Mouse (Mus musculus): Measurements from ENCODE around the gene Vangl1. TPM values are rescaled to one million over a fixed set of nuclear protein-coding genes. Genes with fewer than 3 reads are reported as not detected.

The Vangl1 gene
- polyA plus RNA-seq, 1 experiment = 4.5 TPM

DNA sequence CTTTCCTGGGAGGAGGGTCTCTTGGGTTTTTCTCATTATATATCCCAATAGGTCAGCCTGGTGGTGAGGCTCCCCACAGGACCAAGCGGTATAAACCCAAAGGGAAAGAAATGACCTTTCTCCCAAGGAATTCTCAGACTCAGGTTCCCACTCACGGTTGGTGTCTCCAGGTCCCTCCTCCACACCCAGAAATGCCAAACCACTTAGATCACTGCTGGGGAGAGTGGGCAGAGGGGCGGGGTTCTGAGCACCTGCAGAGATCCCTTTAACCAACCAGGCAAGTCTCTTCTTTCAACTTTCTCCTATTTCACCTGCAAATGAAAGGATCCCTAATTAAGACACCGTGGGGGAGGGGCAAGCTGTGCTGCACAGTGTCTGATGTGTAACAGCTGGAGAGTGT is 51.6 kb downstream of the Vangl1 start:
- Histone ChIP-seq H3K4me3 (ENCODE audit: insufficient read depth, low read length) (no peak overlapping the region), H3K4me1 (ENCODE audit: control insufficient read depth, insufficient read depth, low read length) (no peaks in the 10 kb centered on the region), H3K27ac (ENCODE audit: insufficient read depth, low read length) (no peak overlapping the region)
- TF ChIP-seq POLR2A (IDR thresholded peaks at IDR 0.05; ENCODE audit: extremely low read depth, insufficient read depth, low read length) = no peak
- no peak for TF ChIP-seq CTCF (IDR thresholded peaks at IDR 0.05; ENCODE audit: extremely low read depth, insufficient read depth, low read length)

DNA sequence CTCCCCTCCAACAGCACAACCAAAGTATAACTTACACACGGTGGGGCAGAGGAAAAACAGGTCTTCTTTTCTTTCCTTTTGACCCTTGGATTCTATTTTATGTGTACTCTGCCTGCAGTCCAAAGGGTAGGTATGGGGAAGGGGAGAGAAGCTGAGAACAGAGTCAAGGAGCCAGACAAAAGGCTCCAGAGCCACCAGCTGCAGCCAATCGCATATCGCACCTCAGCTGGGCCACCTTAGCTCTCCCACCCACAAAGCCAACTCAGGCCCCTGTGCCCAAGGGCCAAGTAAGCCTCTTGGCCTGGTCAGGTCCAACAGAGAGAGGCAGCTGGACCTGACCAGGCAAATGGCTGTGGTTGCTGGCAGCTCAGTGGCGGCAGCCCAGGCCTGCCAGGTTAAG is 52.0 kb downstream of the Vangl1 start:
- TF ChIP-seq CTCF (IDR thresholded peaks at IDR 0.05; ENCODE audit: extremely low read depth, insufficient read depth, low read length) (no peak), POLR2A (IDR thresholded peaks at IDR 0.05; ENCODE audit: extremely low read depth, insufficient read depth, low read length) (no peak)

DNA sequence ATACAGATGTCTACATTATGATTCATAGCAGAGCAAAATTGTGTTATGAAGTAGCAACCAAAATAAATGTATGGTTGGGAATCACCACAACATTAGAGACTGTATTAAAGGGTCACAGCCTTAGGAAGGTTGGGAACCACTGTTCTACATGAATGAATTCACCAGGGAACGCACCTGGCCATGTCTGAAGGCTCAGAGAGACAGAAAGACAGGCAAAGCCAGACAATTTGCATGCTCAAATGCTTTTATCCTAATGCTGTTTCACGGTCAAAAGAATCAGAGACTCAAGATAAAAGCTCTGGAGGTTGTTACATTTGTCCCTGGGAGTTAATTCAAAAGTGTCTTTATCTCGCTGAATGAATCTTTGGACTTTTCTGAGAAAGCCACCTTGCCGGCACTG is 52.6 kb downstream of the Vangl1 start:
- Histone ChIP-seq H3K4me3 (ENCODE audit: insufficient read depth, low read length) (no peak overlapping the region), H3K4me1 (ENCODE audit: control insufficient read depth, insufficient read depth, low read length) (no peaks in the 10 kb centered on the region), H3K27ac (ENCODE audit: insufficient read depth, low read length) (no peak overlapping the region)
- TF ChIP-seq POLR2A (IDR thresholded peaks at IDR 0.05; ENCODE audit: extremely low read depth, insufficient read depth, low read length) (no peak), CTCF (IDR thresholded peaks at IDR 0.05; ENCODE audit: extremely low read depth, insufficient read depth, low read length) (no peak)

More for the DNA sequence above, 52.0 kb downstream of the Vangl1 start:
- Histone ChIP-seq H3K4me3 (ENCODE audit: insufficient read depth, low read length) (no peak overlapping the region), H3K27ac (ENCODE audit: insufficient read depth, low read length) (no peak overlapping the region), H3K4me1 (ENCODE audit: control insufficient read depth, insufficient read depth, low read length) (no peaks in the 10 kb centered on the region)

DNA sequence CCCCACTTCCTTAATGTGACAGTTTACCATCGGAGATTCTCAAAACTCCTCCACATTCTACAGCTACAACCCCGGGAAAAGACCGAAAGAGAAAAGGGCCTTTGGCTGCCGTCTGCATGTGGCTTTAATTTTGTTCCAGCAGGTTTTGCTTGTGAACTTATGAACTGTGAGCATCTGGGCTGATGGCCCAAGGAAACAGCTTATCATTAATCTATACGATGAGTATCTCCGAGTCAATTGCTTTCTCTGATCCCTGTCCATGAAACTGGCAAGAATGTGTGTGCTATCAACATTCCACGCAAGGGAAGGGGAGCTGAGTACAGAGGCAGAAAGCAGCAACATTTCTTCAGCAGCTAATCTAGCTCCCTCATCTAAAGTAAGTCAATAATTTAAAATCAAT is 54.6 kb downstream of the Vangl1 start:
- no peak for TF ChIP-seq POLR2A (IDR thresholded peaks at IDR 0.05; ENCODE audit: extremely low read depth, insufficient read depth, low read length)
- no peak for TF ChIP-seq CTCF (IDR thresholded peaks at IDR 0.05; ENCODE audit: extremely low read depth, insufficient read depth, low read length)
- H3K27ac ChIP-seq (ENCODE audit: insufficient read depth, low read length) = no peak overlapping the region
- no peak overlapping the region for H3K4me3 ChIP-seq (ENCODE audit: insufficient read depth, low read length)
- peaks cover 2% of the 10 kb centered on the region; the same call in 1 of the 2 replicates for H3K4me1 ChIP-seq (ENCODE audit: control insufficient read depth, insufficient read depth, low read length)

DNA sequence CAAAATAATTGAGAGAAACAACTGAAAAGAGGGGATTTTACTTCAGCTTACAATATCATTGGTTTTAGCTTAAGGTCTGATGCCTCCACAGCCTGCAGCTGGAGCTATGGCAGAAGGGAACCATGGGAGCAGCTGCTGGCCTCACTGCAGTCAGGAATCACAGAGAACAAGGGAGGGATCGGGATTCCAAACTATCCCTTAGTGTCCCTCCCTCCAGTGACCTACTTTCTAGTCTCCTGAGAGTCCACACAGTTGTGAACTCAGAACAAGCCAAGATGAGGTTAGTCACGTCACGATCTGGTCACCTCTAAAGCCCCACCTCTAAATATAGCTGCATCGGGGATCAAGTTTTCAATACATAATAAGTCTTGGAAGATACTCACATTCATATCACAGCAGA is 57.3 kb downstream of the Vangl1 start:
- H3K4me3 ChIP-seq (ENCODE audit: insufficient read depth, low read length) = no peak overlapping the region
- TF ChIP-seq CTCF (IDR thresholded peaks at IDR 0.05; ENCODE audit: extremely low read depth, insufficient read depth, low read length) (no peak), POLR2A (IDR thresholded peaks at IDR 0.05; ENCODE audit: extremely low read depth, insufficient read depth, low read length) (no peak)
- H3K27ac ChIP-seq (ENCODE audit: insufficient read depth, low read length) = no peak overlapping the region
- H3K4me1 ChIP-seq (ENCODE audit: control insufficient read depth, insufficient read depth, low read length) = peaks cover 2% of the 10 kb centered on the region; the same call in 1 of the 2 replicates

DNA sequence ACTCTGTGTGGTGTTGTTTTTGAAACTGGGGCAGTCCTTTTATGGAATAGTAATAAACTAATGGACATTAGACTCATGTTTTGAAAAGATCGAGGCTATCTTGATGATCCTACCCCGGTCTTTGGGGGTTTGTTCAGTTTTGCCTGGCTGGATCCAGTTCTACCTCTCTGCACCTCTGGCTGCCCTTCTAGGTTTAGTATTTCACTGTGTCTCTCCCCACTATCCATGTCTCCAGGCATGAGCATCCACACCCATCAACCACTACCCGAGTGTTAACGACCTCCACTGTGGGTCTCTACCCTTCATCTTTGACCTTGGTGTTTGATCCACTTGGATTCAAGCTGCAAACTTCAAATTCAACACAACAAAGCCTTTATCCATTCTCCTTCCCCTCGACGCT is 58.1 kb downstream of the Vangl1 start:
- no peak overlapping the region for H3K4me3 ChIP-seq (ENCODE audit: insufficient read depth, low read length)
- H3K27ac ChIP-seq (ENCODE audit: insufficient read depth, low read length) = no peak overlapping the region
- TF ChIP-seq CTCF (IDR thresholded peaks at IDR 0.05; ENCODE audit: extremely low read depth, insufficient read depth, low read length) (no peak), POLR2A (IDR thresholded peaks at IDR 0.05; ENCODE audit: extremely low read depth, insufficient read depth, low read length) (no peak)
- H3K4me1 ChIP-seq (ENCODE audit: control insufficient read depth, insufficient read depth, low read length) = peaks cover 2% of the 10 kb centered on the region; the same call in 1 of the 2 replicates

DNA sequence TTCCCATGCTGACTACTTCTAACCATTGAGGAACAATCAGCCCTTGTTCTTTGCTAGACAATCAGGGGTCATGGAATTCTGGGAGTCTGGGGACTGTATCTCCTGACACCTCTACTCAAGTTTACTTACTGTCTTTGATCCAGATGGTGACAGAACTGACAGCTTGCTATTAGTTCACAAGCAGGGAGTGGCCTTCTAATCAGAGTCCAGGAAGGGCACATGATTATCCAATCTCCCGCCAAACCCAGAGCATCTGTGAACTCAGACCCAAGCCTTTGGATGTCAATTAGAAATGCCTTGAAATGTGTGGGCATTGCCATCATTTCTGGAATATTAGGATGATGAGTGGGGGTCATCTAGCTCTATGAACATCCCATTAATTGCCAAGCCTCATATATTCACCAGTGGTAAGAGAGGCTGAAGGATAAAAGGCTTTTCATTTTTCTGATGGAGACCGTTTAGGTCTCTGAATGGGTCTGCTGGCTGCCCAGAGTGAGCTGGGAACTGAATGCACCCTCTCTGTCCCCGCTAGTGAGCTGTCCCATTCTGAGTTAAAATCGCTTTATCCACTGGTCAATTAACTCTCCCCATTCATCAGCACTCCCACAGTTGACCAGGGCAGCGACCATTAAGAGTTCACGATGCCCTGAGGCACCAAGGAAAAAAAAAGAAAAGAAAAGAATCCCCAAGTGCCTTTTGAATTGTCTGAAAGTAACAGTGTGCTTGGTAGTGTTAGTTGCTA is 58.7 kb downstream of the Vangl1 start:
- Histone ChIP-seq H3K4me1 (ENCODE audit: control insufficient read depth, insufficient read depth, low read length) (peaks cover 2% of the 10 kb centered on the region; the same call in 1 of the 2 replicates), H3K4me3 (ENCODE audit: insufficient read depth, low read length) (no peak overlapping the region), H3K27ac (ENCODE audit: insufficient read depth, low read length) (no peak overlapping the region)
- TF ChIP-seq POLR2A (IDR thresholded peaks at IDR 0.05; ENCODE audit: extremely low read depth, insufficient read depth, low read length) (no peak), CTCF (IDR thresholded peaks at IDR 0.05; ENCODE audit: extremely low read depth, insufficient read depth, low read length) (no peak)

DNA sequence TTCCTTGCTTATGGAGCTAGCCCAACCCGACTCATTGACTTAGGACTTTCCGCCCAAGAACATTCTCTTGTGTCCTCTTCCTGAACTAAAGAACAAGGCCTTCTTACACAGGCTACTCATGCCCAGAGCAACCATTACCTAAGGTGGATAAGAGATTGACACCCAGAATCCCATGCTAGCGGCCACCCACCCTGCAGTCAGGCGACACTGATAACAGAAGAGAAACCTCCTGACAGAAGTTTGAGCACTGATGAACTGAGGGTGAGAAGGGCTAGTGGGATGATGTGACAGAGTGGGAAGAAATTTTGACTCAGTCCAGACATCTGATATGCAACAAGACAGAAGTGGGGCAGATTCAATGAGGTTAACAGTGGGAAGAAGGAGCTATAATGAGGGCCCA is 60.1 kb downstream of the Vangl1 start:
- no peak overlapping the region for H3K4me3 ChIP-seq (ENCODE audit: insufficient read depth, low read length)
- TF ChIP-seq POLR2A (IDR thresholded peaks at IDR 0.05; ENCODE audit: extremely low read depth, insufficient read depth, low read length) (no peak), CTCF (IDR thresholded peaks at IDR 0.05; ENCODE audit: extremely low read depth, insufficient read depth, low read length) (no peak)
- H3K4me1 ChIP-seq (ENCODE audit: control insufficient read depth, insufficient read depth, low read length) = peaks cover 2% of the 10 kb centered on the region; the same call in 1 of the 2 replicates
- no peak overlapping the region for H3K27ac ChIP-seq (ENCODE audit: insufficient read depth, low read length)

DNA sequence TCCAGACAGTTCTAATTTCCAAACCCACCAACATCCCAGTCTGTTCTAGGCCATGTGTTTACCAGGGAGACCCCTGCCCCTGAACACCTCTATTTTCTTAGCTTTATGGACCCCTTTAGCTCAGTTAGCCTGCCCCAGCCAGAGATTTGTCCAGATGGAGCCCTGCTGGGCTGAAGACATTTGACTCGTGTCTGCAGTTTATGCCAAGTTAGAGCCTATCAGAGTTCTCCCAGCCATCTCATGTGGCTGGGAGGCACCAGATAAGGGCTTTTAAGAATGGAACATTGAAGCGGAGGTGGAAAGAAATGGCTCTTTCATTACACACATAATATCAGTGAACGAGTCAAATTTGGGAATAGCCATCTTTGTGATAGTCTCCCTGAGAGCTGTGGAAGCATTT is 61.0 kb downstream of the Vangl1 start:
- no peak for TF ChIP-seq CTCF (IDR thresholded peaks at IDR 0.05; ENCODE audit: extremely low read depth, insufficient read depth, low read length)
- TF ChIP-seq POLR2A (IDR thresholded peaks at IDR 0.05; ENCODE audit: extremely low read depth, insufficient read depth, low read length) = no peak
- Histone ChIP-seq H3K4me3 (ENCODE audit: insufficient read depth, low read length) (no peak overlapping the region), H3K27ac (ENCODE audit: insufficient read depth, low read length) (no peak overlapping the region), H3K4me1 (ENCODE audit: control insufficient read depth, insufficient read depth, low read length) (peaks cover 2% of the 10 kb centered on the region; the same call in 1 of the 2 replicates)

DNA sequence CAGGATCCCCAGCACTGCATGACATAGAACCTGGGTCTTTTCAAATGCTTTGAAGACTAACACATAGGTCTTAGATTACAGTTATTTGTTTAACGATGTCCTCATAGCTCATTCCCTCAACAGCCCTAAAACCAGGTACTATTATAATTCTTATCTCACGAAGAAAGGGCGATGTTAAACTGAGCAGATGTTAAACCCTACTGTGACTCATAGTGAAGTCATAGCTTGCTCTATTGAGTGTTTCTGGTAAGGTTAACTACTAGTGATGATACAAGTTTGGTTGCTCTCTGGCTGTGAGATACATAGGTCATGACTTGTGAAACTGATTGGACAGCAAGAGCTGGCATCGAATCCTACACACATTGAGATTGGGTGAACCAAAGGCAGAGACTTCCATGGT is 61.5 kb downstream of the Vangl1 start:
- H3K4me3 ChIP-seq (ENCODE audit: insufficient read depth, low read length) = no peak overlapping the region
- TF ChIP-seq POLR2A (IDR thresholded peaks at IDR 0.05; ENCODE audit: extremely low read depth, insufficient read depth, low read length) (no peak), CTCF (IDR thresholded peaks at IDR 0.05; ENCODE audit: extremely low read depth, insufficient read depth, low read length) (no peak)
- H3K4me1 ChIP-seq (ENCODE audit: control insufficient read depth, insufficient read depth, low read length) = peaks cover 2% of the 10 kb centered on the region; the same call in 1 of the 2 replicates
- no peak overlapping the region for H3K27ac ChIP-seq (ENCODE audit: insufficient read depth, low read length)
